Mouse (Mus musculus) liver, postnatal 0 days (tissue): Measurements from ENCODE around the gene Gm21119. TPM values are rescaled to one million over a fixed set of nuclear protein-coding genes. Genes with fewer than 3 reads are reported as not detected.
"Not testable (repeated sequence)": the region's sequence is repeated elsewhere in the genome, so short reads cannot be mapped to it uniquely, and the experiment has no call there.

Source experiments
- ATAC-seq: fragments of 200-750 bp; cut with Nextera tagmentation; 2 replicates; pipeline ENCODE4 v1.8.0; 2017; ENCODE audit warnings: mild to moderate bottlenecking, moderate library complexity
- DNase-seq: peaks from one replicate; pipeline ENCODE4 v3.0.0-alpha.2; 2016
- H3K27ac ChIP-seq: fragments of 300-500 bp; sonication (generic); 2 replicates; pipeline ENCODE4 v1.5.1; 2014; ENCODE audit warnings: antibody characterized with exemption, moderate library complexity, mild to moderate bottlenecking, low read depth
- H3K27me3 ChIP-seq: fragments of 300-500 bp; sonication (generic); 2 replicates; pipeline ENCODE4 v1.6.1; 2014; ENCODE audit warnings: low read length, control low read depth, mixed read lengths; ENCODE audit not compliant: insufficient read depth
- H3K36me3 ChIP-seq: fragments of 300-500 bp; sonication (generic); replicated peaks from 2 replicates; pipeline ENCODE4 v1.6.1; 2014; ENCODE audit warnings: mild to moderate bottlenecking, control low read depth, low read length, moderate library complexity, mixed read lengths; ENCODE audit not compliant: insufficient read depth
- H3K4me1 ChIP-seq: fragments of 300-500 bp; sonication (generic); 2 replicates; pipeline ENCODE4 v1.6.1; 2014; ENCODE audit warnings: antibody characterized with exemption, mild to moderate bottlenecking, control low read depth; ENCODE audit not compliant: insufficient read depth
- H3K4me2 ChIP-seq: fragments of 300-500 bp; sonication (generic); 2 replicates; pipeline ENCODE4 v1.6.1; 2014; ENCODE audit warnings: low read depth, mild to moderate bottlenecking, low read length, moderate library complexity, mixed read lengths
- H3K4me3 ChIP-seq: fragments of 300-500 bp; sonication (generic); 2 replicates; pipeline ENCODE4 v1.5.1; 2014; ENCODE audit warnings: low read depth, low read length
- H3K9ac ChIP-seq: fragments of 300-500 bp; sonication (generic); replicated peaks from 2 replicates; pipeline ENCODE4 v1.6.1; 2014; ENCODE audit warnings: mild to moderate bottlenecking, moderate library complexity
- H3K9me3 ChIP-seq: fragments of 300-500 bp; sonication (generic); 2 replicates; pipeline ENCODE4 v1.6.1; 2016; ENCODE audit warnings: mild to moderate bottlenecking, control low read depth, low read length, mixed read lengths
- WGBS: fragments of 180-500 bp; shearing (Covaris S2); extraction: QIAGEN DNeasy Blood & Tissue Kit; methylation state at CpG from one replicate; pipeline ENCODE4 v1.1.7; 2014; ENCODE audit not compliant: insufficient replicate concordance; 5-methylcytosine and 5-hydroxymethylcytosine counted together
- polyA plus RNA-seq: library from polyadenylated mRNA; unstranded; fragments of >200 nt; fragmentation: Nextera tagmentation; extraction: Ambion mirVana; gene quantifications from 2 replicates; pipeline ENCODE4 v1.2.1, GENCODE M21; 2015

Gene Gm21119
- polyA plus RNA-seq, result not detected in 2 replicates

DNA sequence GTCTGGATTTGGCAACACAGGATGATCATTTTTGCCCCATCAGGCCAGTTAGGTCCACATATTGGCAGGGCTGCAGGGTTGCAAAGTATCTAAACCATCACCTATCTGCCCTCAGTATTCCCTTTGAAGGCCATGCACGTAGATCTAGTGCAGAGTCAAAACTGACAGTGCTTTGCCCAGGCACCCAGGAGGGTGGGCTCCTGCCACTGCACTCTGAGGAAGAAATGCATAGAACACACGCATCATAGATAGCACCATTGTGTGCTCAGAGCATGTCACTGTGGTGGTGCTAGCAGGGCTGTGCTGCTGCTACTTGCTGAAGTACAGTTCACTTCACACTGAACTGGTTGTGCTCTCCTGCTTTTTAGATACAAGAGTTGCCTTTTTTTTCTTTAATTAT is at the start of gene Gm21119:
Gene Gm21119 (plus strand): TSS at position 301 of the 400 bp plus-strand sequence.
- not testable (repeated sequence) for H3K9ac ChIP-seq, ATAC-seq, DNase-seq, H3K4me2 ChIP-seq, H3K36me3 ChIP-seq, H3K4me1 ChIP-seq, H3K4me3 ChIP-seq, H3K27me3 ChIP-seq, H3K27ac ChIP-seq, H3K9me3 ChIP-seq
- WGBS, result no CpG with 5 or more reads among the region's 2 CpGs

DNA sequence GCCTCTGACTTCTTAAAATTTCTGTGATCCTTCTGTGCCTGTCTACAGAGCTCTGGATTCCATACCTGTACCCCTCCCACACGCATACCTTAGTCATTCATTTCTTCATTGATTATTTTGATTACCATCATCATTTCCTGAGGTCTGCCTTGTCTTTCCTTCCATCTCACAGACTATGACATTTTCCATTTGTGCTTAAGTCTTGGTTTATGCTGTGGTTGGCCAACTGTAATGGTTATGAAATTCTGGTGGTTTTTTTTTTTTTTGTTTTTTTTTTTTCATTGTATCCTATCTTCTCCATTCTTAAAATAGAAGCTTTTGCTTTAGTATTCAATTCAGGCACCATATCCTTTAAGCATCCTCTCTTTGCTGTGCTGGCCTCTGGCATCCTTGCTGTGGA is 48.0 kb upstream of the Gm21119 start:
- H3K9ac ChIP-seq, ATAC-seq, H3K36me3 ChIP-seq, H3K27me3 ChIP-seq, H3K4me2 ChIP-seq, H3K4me3 ChIP-seq, H3K4me1 ChIP-seq, H3K9me3 ChIP-seq, DNase-seq, H3K27ac ChIP-seq: not testable (repeated sequence)
- no CpG with 5 or more reads among the region's 1 CpGs for WGBS

DNA sequence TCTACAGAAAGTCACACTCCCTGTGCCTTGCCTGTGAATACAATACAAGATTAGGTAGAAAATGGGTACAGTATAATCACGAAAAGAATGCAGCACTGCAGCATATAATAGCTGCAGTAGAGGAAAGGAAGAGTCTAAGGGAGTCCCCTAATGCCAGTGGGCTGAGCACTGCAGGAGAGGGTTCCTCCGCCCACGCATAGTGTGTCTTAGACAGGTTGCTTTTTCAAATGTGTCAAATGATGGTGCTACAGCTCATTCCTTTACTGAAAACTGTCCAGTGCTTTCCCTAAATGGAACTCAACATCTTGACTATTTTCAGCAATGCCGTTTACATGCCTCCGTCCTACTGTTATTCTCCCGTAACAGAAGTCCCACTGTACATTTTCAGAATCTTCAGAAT is 33.6 kb upstream of the Gm21119 start:
- 82% methylated on average over 3 of the region's 6 CpGs for WGBS
- H3K27me3 ChIP-seq, H3K4me1 ChIP-seq, H3K9me3 ChIP-seq, H3K9ac ChIP-seq, H3K4me3 ChIP-seq, H3K36me3 ChIP-seq, H3K27ac ChIP-seq, ATAC-seq, H3K4me2 ChIP-seq: not testable (repeated sequence)
- peak; percentile 3 for DNase-seq

DNA sequence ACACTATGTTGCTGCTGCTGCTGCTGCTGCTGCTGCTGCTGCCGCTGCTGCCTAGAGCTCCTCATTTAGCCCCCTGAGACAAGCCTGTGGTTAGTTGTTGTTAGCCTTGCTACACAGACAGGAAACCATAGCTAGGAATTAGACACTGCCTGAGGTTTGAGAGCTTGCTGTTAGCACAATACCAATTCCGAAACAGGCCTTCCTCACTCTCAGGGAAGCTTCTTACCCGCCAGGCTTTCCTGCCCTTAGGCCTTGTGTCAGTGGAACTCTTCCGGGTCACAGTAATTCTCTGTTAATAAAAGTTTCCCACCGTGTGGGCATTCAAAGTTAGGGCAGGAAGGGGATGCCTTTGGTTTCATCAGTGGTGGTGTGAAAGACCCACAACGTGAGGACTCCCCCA is 31.9 kb upstream of the Gm21119 start:
- not testable (repeated sequence) for H3K9me3 ChIP-seq, H3K9ac ChIP-seq, H3K36me3 ChIP-seq, ATAC-seq, H3K4me3 ChIP-seq, H3K27me3 ChIP-seq, H3K27ac ChIP-seq, H3K4me1 ChIP-seq, H3K4me2 ChIP-seq, DNase-seq
- WGBS, result 62% methylated on average over 3 of the region's 6 CpGs

DNA sequence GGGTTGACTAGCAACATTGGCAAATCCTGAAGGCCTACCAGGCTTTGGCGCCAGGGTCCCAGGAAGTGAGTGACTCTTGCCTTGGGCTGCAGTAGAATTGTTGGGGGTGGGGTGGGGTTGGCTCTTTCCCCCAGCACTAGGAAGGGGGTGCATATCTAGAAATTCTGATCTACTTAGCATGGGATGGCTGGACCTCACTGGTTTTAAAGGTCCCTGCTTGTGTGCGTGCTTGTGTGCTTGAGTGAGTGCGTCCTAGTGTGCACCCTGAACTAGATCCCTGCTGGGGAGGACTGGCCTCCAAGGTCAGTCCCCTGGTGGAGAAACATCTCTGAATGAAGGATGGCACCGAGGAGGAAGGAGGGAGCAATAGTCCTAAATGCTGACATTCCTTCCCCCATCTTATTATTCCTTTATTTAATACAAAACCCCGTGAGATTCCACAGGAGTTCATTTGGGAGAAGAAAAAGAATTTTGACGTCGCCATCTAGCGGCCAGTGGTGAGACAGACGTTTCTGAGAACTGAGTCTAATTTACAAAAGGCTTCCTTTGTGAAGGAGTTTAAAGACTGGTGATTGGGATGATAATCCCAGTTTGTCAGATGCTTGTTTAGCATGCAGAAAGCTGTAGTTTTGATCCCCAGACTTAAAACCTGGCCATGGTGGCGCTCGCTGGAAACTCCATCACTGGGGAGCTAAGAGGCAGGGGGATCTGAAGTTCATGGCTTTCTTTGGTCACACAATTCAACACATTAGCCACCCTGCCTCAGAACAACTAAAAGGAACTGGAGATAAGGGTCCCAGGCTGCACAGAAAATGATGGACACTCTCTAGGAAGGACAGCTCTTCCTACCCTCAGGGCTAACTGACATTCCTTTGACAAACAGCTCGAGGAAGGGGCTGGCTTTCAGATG is 26.2 kb upstream of the Gm21119 start:
- WGBS, result 26% methylated on average over 3 of the region's 12 CpGs
- H3K4me1 ChIP-seq, H3K4me3 ChIP-seq, H3K27ac ChIP-seq, H3K27me3 ChIP-seq, H3K9ac ChIP-seq, H3K36me3 ChIP-seq, H3K4me2 ChIP-seq, H3K9me3 ChIP-seq: not testable (repeated sequence)
- peak; percentile 36 for ATAC-seq
- DNase-seq, result peak; percentile 10

DNA sequence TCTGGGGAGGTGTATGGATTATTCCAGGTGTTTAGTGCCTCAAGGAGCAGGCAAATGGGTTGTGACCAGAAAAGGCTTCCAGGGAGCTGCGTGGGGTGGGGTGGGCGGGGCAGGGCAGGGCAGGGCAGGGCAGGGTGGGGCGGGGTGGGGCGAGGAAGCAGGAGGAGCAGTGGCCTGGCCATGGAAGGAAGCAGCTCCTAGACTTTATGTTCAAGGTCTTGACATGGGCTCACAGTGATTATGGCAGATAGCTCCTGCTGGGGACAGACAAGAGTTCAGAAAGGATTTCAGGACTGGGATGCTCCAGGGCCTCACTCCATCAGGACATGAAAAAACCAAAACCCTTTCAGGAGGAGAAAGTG is 25.6 kb upstream of the Gm21119 start:
- not testable (repeated sequence) for H3K27me3 ChIP-seq, H3K4me3 ChIP-seq, H3K36me3 ChIP-seq, H3K4me1 ChIP-seq, DNase-seq, H3K9me3 ChIP-seq, H3K9ac ChIP-seq, H3K27ac ChIP-seq, H3K4me2 ChIP-seq
- ATAC-seq, result peak; percentile 83
- WGBS, result 67% methylated on average over 1 of the region's 4 CpGs

DNA sequence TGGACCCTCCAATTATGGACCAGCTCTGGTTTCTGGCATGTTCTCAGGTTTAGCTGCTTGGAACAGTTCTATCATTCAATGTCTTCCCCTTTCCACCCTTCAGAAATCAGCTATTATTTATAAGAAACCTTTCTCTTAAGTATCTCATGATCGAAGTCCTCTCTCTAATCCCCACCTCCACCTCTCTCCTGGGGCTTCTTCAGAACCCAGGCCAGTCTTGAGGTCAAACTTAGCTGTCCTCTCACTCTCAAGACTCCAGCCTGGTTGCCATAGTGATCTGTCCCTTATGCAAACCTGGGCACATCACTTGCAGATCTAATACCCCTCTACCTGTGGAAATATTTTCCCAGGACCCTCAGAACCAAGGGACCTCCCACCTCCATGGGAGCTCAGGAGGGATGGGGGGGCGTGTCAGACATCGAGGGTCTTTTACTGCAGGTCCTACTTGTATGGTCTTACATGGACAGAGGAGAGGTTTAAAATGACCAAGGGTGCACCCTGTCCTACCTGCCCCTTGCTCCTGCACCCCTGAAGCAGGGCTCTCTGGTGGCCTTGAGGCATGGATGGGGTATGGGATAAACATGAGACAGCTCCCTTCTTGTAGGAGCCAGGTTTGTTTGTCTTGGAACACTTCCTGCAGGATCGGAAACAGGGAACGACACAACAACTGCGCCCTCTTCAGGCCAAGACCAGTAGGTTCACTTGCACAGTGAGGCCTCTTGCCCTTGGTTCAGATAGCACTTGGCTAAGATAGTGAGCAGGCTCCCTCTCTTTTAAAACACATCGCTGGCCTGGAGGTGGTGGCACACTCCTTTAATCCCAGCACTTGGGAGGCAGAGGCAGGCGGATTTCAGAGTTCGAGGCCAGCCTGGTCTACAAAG is 24.4 kb upstream of the Gm21119 start:
- not testable (repeated sequence) for ATAC-seq, H3K27me3 ChIP-seq, H3K9ac ChIP-seq, H3K4me2 ChIP-seq, H3K4me1 ChIP-seq, H3K27ac ChIP-seq, H3K9me3 ChIP-seq, H3K36me3 ChIP-seq, H3K4me3 ChIP-seq
- DNase-seq, result peak; percentile 10
- 65% methylated on average over 3 of the region's 9 CpGs for WGBS

DNA sequence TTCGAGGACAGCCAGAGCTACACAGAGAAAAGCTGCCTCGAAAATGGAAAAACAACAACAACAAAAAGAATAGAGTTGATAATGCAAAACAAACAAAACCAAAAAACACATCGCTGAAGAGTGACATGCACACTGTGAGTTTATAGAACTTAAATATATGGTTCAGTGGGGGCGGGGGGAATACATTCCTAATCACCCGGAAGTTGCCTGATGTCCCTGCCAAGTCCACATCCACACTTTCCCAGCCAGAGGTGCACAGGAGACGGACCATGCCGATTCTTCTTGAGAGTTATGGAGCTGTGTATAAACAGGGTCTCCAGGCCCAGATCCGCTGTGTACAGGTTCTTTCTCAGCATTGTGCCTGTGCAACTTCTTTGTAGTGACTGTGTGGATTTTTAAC is 23.7 kb upstream of the Gm21119 start:
- 89% methylated on average over 4 of the region's 8 CpGs for WGBS
- not testable (repeated sequence) for DNase-seq, H3K4me3 ChIP-seq, H3K4me2 ChIP-seq, H3K27ac ChIP-seq, H3K4me1 ChIP-seq, ATAC-seq, H3K27me3 ChIP-seq, H3K36me3 ChIP-seq, H3K9me3 ChIP-seq, H3K9ac ChIP-seq

DNA sequence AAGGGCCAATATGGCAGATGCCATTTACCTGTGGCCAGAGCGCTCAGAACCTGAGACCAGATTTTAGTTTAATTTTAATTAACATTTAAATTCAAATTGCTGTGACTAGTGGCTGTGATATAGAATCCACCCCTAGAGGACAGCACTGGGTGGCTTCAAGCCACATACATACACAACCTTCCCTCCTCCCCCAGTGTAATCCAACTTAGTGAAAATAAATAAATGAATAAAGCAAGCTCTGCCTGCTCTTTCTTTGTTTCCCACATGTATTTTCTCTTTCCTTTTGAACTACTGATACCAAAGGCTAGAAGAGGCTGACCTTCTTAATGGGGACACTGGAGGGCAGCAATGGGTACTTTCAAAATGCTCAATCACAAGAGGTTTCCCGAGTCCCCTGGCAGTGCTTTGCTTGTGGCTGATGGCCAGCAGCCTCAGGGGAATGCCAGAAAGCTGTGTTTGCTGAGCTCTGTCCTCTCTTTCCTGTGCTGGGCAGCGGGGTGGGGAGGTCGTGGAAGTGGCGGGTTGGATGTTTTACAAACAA is 21.9 kb upstream of the Gm21119 start:
- H3K4me2 ChIP-seq, H3K27me3 ChIP-seq, H3K27ac ChIP-seq, H3K4me1 ChIP-seq, H3K9ac ChIP-seq, H3K9me3 ChIP-seq, DNase-seq, ATAC-seq, H3K4me3 ChIP-seq, H3K36me3 ChIP-seq: not testable (repeated sequence)
- WGBS, result 33% methylated on average over 1 of the region's 5 CpGs
